Mouse (Mus musculus): Measurements from ENCODE around the gene Olfr366. TPM values are rescaled to one million over a fixed set of nuclear protein-coding genes. Genes with fewer than 3 reads are reported as not detected.
"Not testable (repeated sequence)": the region's sequence is repeated elsewhere in the genome, so short reads cannot be mapped to it uniquely, and the experiment has no call there.

Olfr366 gene
- polyA plus RNA-seq (2015; fragmentation: Nextera tagmentation; extraction: Ambion mirVana), result not detected in 2 replicates

GRCm38 (mm10) chr2:37211274-37211673, at the start of gene Olfr366:
Olfr366 (plus strand) TSS chr2:37211574.
- Histone ChIP-seq H3K4me3 (replicated peaks) (no peak within 1 kb of the TSS), H3K27me3 (replicated peaks) (no peaks in the 10 kb centered on the region), H3K27ac (replicated peaks) (no peak within 1 kb of the TSS), H3K36me3 (no peaks in the 10 kb centered on the region), H3K9me3 (replicated peaks) (peaks cover 4% of the 10 kb centered on the region; the same call in 1 of the 2 replicates), H3K4me1 (no peaks in the 10 kb centered on the region), H3K4me2 (no peak within 1 kb of the TSS), H3K9ac (replicated peaks) (no peak within 1 kb of the TSS)
- no peak for ATAC-seq (ENCODE audit: low FRiP score)

- H3K4me1 ChIP-seq, result no peaks in the 10 kb centered on the region
- H3K27me3 ChIP-seq (replicated peaks), result no peaks in the 10 kb centered on the region
- no peak within 1 kb of the TSS for H3K4me3 ChIP-seq (replicated peaks)
- no peaks in the 10 kb centered on the region for H3K36me3 ChIP-seq
- no peak within 1 kb of the TSS for H3K4me2 ChIP-seq
- WGBS, result 84% methylated on average over 3 of the region's 3 CpGs
- no peak within 1 kb of the TSS for H3K27ac ChIP-seq (replicated peaks)
- H3K9ac ChIP-seq (replicated peaks), result no peak within 1 kb of the TSS
- 0 out of 2 replicates have a peak, but pooled peaks cover 2% of the 10 kb centered on the region for H3K9me3 ChIP-seq (replicated peaks)
- no peak for ATAC-seq (ENCODE audit: low FRiP score)
Measured at GRCm38 (mm10) chr2:37187898-37188297, 23.5 kb upstream of the Olfr366 start, which contains the start of gene Olfr365. Olfr365 (plus strand) TSS chr2:37188198.

GRCm38 (mm10) chr2:37261781-37262180, 50.4 kb downstream of the Olfr366 start:
- not testable (repeated sequence) for H3K9ac ChIP-seq (replicated peaks); H3K27me3 ChIP-seq (replicated peaks); H3K4me2 ChIP-seq; H3K36me3 ChIP-seq; ATAC-seq (ENCODE audit: low FRiP score); H3K9me3 ChIP-seq (replicated peaks); H3K27ac ChIP-seq (replicated peaks); H3K4me3 ChIP-seq (replicated peaks); H3K4me1 ChIP-seq
- WGBS, result 85% methylated on average over 7 of the region's 7 CpGs

Other genes with a start within 250 kb of the Olfr366 start
- not detected in 2 replicates for gene Olfr357, start 217.7 kb upstream of the Olfr366 start, polyA plus RNA-seq (2015; fragmentation: Nextera tagmentation; extraction: Ambion mirVana)
- gene Olfr358, start 202.2 kb upstream of the Olfr366 start, polyA plus RNA-seq (2015; fragmentation: Nextera tagmentation; extraction: Ambion mirVana), result not detected in 2 replicates
- not detected in 2 replicates for gene Olfr360, start 145.8 kb upstream of the Olfr366 start, polyA plus RNA-seq (2015; fragmentation: Nextera tagmentation; extraction: Ambion mirVana)
- not detected in 2 replicates for gene Olfr361, start 122.3 kb upstream of the Olfr366 start, polyA plus RNA-seq (2015; fragmentation: Nextera tagmentation; extraction: Ambion mirVana)
- gene Olfr362, start 93.7 kb upstream of the Olfr366 start, polyA plus RNA-seq (2015; fragmentation: Nextera tagmentation; extraction: Ambion mirVana), result not detected in 2 replicates
- gene Olfr364-ps1, start 72.3 kb upstream of the Olfr366 start, polyA plus RNA-seq (2015; fragmentation: Nextera tagmentation; extraction: Ambion mirVana), result not detected in 2 replicates
- not detected in 2 replicates for gene Olfr365, start 23.4 kb upstream of the Olfr366 start, polyA plus RNA-seq (2015; fragmentation: Nextera tagmentation; extraction: Ambion mirVana)
- gene Olfr368, start 114.9 kb downstream of the Olfr366 start, polyA plus RNA-seq (2015; fragmentation: Nextera tagmentation; extraction: Ambion mirVana), result not detected in 2 replicates
- 42.0 and 44.1 TPM in 2 replicates for gene Pdcl, start 147.8 kb downstream of the Olfr366 start, polyA plus RNA-seq (2015; fragmentation: Nextera tagmentation; extraction: Ambion mirVana)
- gene Rc3h2, start 211.3 kb downstream of the Olfr366 start, polyA plus RNA-seq (2015; fragmentation: Nextera tagmentation; extraction: Ambion mirVana), result 18.1 and 19.0 TPM in 2 replicates
- gene Zbtb26, start 231.6 kb downstream of the Olfr366 start, polyA plus RNA-seq (2015; fragmentation: Nextera tagmentation; extraction: Ambion mirVana), result 6.7 and 7.1 TPM in 2 replicates
- gene Zbtb6, start 231.6 kb downstream of the Olfr366 start, polyA plus RNA-seq (2015; fragmentation: Nextera tagmentation; extraction: Ambion mirVana), result 12.4 and 14.0 TPM in 2 replicates
- 49.4 and 51.1 TPM in 2 replicates for gene Rabgap1, start 231.7 kb downstream of the Olfr366 start, polyA plus RNA-seq (2015; fragmentation: Nextera tagmentation; extraction: Ambion mirVana)